Mouse (Mus musculus): ENCODE results near the gene Exoc3l. TPM values are rescaled to one million over a fixed set of nuclear protein-coding genes. Genes with fewer than 3 reads are reported as not detected.

The Exoc3l gene
- polyA plus RNA-seq, 1 experiment, result 10.4 TPM

GRCm38 (mm10) chr8:105275387-105275786 is 20.5 kb downstream of the Exoc3l start:
- Histone ChIP-seq H3K4me1 (ENCODE audit: control insufficient read depth, insufficient read depth, low read length) (peaks cover 1% of the 10 kb centered on the region), H3K27ac (ENCODE audit: control insufficient read depth, insufficient read depth, low read depth, low read length, poor library complexity) (no peak overlapping the region), H3K4me3 (replicated peaks; ENCODE audit: control insufficient read depth, low read depth, low read length) (no peak overlapping the region)
- 28% methylated on average over 11 of the region's 11 CpGs for whole genome bisulfite sequencing
- no peak for TF ChIP-seq POLR2A (IDR thresholded peaks at IDR 0.05; ENCODE audit: borderline replicate concordance, control insufficient read depth, low read depth, low read length)
- no peak for TF ChIP-seq CTCF (IDR thresholded peaks at IDR 0.05; ENCODE audit: control insufficient read depth, insufficient read depth, low read length)

- Histone ChIP-seq H3K4me3 (replicated peaks; ENCODE audit: control insufficient read depth, low read depth, low read length) (no peak overlapping the region), H3K4me1 (ENCODE audit: control insufficient read depth, insufficient read depth, low read length) (no peaks in the 10 kb centered on the region), H3K27ac (ENCODE audit: control insufficient read depth, insufficient read depth, low read depth, low read length, poor library complexity) (no peak overlapping the region)
- WGBS, result 18% methylated on average over 11 of the region's 11 CpGs
- TF ChIP-seq CTCF (IDR thresholded peaks at IDR 0.05; ENCODE audit: control insufficient read depth, insufficient read depth, low read length) (no peak), POLR2A (IDR thresholded peaks at IDR 0.05; ENCODE audit: borderline replicate concordance, control insufficient read depth, low read depth, low read length) (no peak)
Observed at GRCm38 (mm10) chr8:105270916-105271186, 25.1 kb downstream of the Exoc3l start.

GRCm38 (mm10) chr8:105270101-105270915 is 25.6 kb downstream of the Exoc3l start:
- no peak overlapping the region; the same call in 1 of the 2 replicates for H3K27ac ChIP-seq (ENCODE audit: control insufficient read depth, insufficient read depth, low read depth, low read length, poor library complexity)
- H3K4me3 ChIP-seq (replicated peaks; ENCODE audit: control insufficient read depth, low read depth, low read length), result no peak overlapping the region
- no peaks in the 10 kb centered on the region for H3K4me1 ChIP-seq (ENCODE audit: control insufficient read depth, insufficient read depth, low read length)

GRCm38 (mm10) chr8:105269461-105269947 is 26.4 kb downstream of the Exoc3l start, which contains the start of gene Hsf4:
TSS of gene Hsf4 (plus strand) at chr8:105269801.
- no peak within 1 kb of the TSS; the same call in 1 of the 2 replicates for H3K27ac ChIP-seq (ENCODE audit: control insufficient read depth, insufficient read depth, low read depth, low read length, poor library complexity)

More at GRCm38 (mm10) chr8:105270101-105270915, 25.6 kb downstream of the Exoc3l start:
- TF ChIP-seq CTCF (IDR thresholded peaks at IDR 0.05; ENCODE audit: control insufficient read depth, insufficient read depth, low read length) (no peak), POLR2A (IDR thresholded peaks at IDR 0.05; ENCODE audit: borderline replicate concordance, control insufficient read depth, low read depth, low read length) (no peak)
- 10% methylated on average over 39 of the region's 39 CpGs for WGBS

GRCm38 (mm10) chr8:105269075-105269458 is 26.8 kb downstream of the Exoc3l start:
- TF ChIP-seq POLR2A (IDR thresholded peaks at IDR 0.05; ENCODE audit: borderline replicate concordance, control insufficient read depth, low read depth, low read length) (no peak), CTCF (IDR thresholded peaks at IDR 0.05; ENCODE audit: control insufficient read depth, insufficient read depth, low read length) (no peak)
- H3K4me3 ChIP-seq (replicated peaks; ENCODE audit: control insufficient read depth, low read depth, low read length), result no peak overlapping the region
- no peak overlapping the region for H3K27ac ChIP-seq (ENCODE audit: control insufficient read depth, insufficient read depth, low read depth, low read length, poor library complexity)
- no peaks in the 10 kb centered on the region for H3K4me1 ChIP-seq (ENCODE audit: control insufficient read depth, insufficient read depth, low read length)
- WGBS, result 19% methylated on average over 10 of the region's 10 CpGs

More at GRCm38 (mm10) chr8:105269461-105269947, 26.4 kb downstream of the Exoc3l start, which contains the start of gene Hsf4:
- TF ChIP-seq POLR2A (IDR thresholded peaks at IDR 0.05; ENCODE audit: borderline replicate concordance, control insufficient read depth, low read depth, low read length) (peak; percentile 32; the same call in 1 of the 2 replicates), CTCF (IDR thresholded peaks at IDR 0.05; ENCODE audit: control insufficient read depth, insufficient read depth, low read length) (no peak)
- Histone ChIP-seq H3K4me1 (ENCODE audit: control insufficient read depth, insufficient read depth, low read length) (no peaks in the 10 kb centered on the region), H3K4me3 (replicated peaks; ENCODE audit: control insufficient read depth, low read depth, low read length) (no peak within 1 kb of the TSS)
- WGBS, result 5% methylated on average over 42 of the region's 42 CpGs

GRCm38 (mm10) chr8:105268342-105269074 is 27.4 kb downstream of the Exoc3l start:
- TF ChIP-seq CTCF (IDR thresholded peaks at IDR 0.05; ENCODE audit: control insufficient read depth, insufficient read depth, low read length), result no peak
- TF ChIP-seq POLR2A (IDR thresholded peaks at IDR 0.05; ENCODE audit: borderline replicate concordance, control insufficient read depth, low read depth, low read length), result peak; percentile 6; the same call in 1 of the 2 replicates
- Histone ChIP-seq H3K4me1 (ENCODE audit: control insufficient read depth, insufficient read depth, low read length) (no peaks in the 10 kb centered on the region), H3K27ac (ENCODE audit: control insufficient read depth, insufficient read depth, low read depth, low read length, poor library complexity) (no peak overlapping the region; the same call in 1 of the 2 replicates), H3K4me3 (replicated peaks; ENCODE audit: control insufficient read depth, low read depth, low read length) (no peak overlapping the region)
- 40% methylated on average over 65 of the region's 65 CpGs for WGBS

- no peaks in the 10 kb centered on the region; the same call in 1 of the 2 replicates for H3K4me1 ChIP-seq (ENCODE audit: control insufficient read depth, insufficient read depth, low read length)
- WGBS, result 51% methylated on average over 13 of the region's 13 CpGs
Observed at GRCm38 (mm10) chr8:105266775-105267174, 29.1 kb downstream of the Exoc3l start.

GRCm38 (mm10) chr8:105265128-105265527 is 30.8 kb downstream of the Exoc3l start:
- TF ChIP-seq POLR2A (IDR thresholded peaks at IDR 0.05; ENCODE audit: borderline replicate concordance, control insufficient read depth, low read depth, low read length) (no peak), CTCF (IDR thresholded peaks at IDR 0.05; ENCODE audit: control insufficient read depth, insufficient read depth, low read length) (no peak)
- Histone ChIP-seq H3K27ac (ENCODE audit: control insufficient read depth, insufficient read depth, low read depth, low read length, poor library complexity) (0 out of 2 replicates have a peak overlapping the region, but pooled peaks have one; percentile 2), H3K4me3 (replicated peaks; ENCODE audit: control insufficient read depth, low read depth, low read length) (peak overlapping the region; percentile 43), H3K4me1 (ENCODE audit: control insufficient read depth, insufficient read depth, low read length) (peaks cover 6% of the 10 kb centered on the region; the same call in 1 of the 2 replicates)
- 1% methylated on average over 10 of the region's 10 CpGs for WGBS

More at GRCm38 (mm10) chr8:105266775-105267174, 29.1 kb downstream of the Exoc3l start:
- TF ChIP-seq CTCF (IDR thresholded peaks at IDR 0.05; ENCODE audit: control insufficient read depth, insufficient read depth, low read length) (no peak), POLR2A (IDR thresholded peaks at IDR 0.05; ENCODE audit: borderline replicate concordance, control insufficient read depth, low read depth, low read length) (no peak)
- no peak overlapping the region for H3K4me3 ChIP-seq (replicated peaks; ENCODE audit: control insufficient read depth, low read depth, low read length)
- 0 out of 2 replicates have a peak overlapping the region, but pooled peaks have one; percentile 36 for H3K27ac ChIP-seq (ENCODE audit: control insufficient read depth, insufficient read depth, low read depth, low read length, poor library complexity)

Measured in bone marrow, adult 2 months (tissue).